Mouse (Mus musculus) kidney, adult 2 months (tissue): ENCODE measurements around the gene Fam126a. TPM values are rescaled to one million over a fixed set of nuclear protein-coding genes. Genes with fewer than 3 reads are reported as not detected.

Source experiments
- DNase-seq: peaks from one replicate; pipeline ENCODE4 v3.0.0; 2021
- H3K27ac ChIP-seq: fragments of 200-500 bp; 2 replicates; pipeline ENCODE4 v1.5.1; 2012; ENCODE audit warnings: low read depth, low read length, control low read depth, inconsistent platforms; ENCODE audit not compliant: insufficient read depth
- H3K27me3 ChIP-seq: fragments of 200-500 bp; replicated peaks from 2 replicates; pipeline ENCODE4 v1.6.1; 2012; ENCODE audit warnings: mild to moderate bottlenecking, moderate library complexity, low read length, inconsistent platforms; ENCODE audit not compliant: control insufficient read depth, insufficient read depth
- H3K36me3 ChIP-seq: fragments of 200-500 bp; 2 replicates; pipeline ENCODE4 v1.6.1; 2012; ENCODE audit warnings: mild to moderate bottlenecking, moderate library complexity, low read length, inconsistent platforms; ENCODE audit not compliant: control insufficient read depth, insufficient read depth
- H3K4me1 ChIP-seq: fragments of 200-500 bp; 2 replicates; pipeline ENCODE4 v1.6.1; 2011; ENCODE audit warnings: low read length; ENCODE audit not compliant: control insufficient read depth, insufficient read depth
- H3K4me3 ChIP-seq: fragments of 200-500 bp; 2 replicates; pipeline ENCODE4 v1.5.1; 2011; ENCODE audit warnings: mild to moderate bottlenecking, low read depth, low read length, control low read depth; ENCODE audit not compliant: insufficient read depth
- CTCF ChIP-seq: fragments of 200-500 bp; conservative IDR thresholded peaks from 2 replicates; pipeline ENCODE4 v1.5.1; 2011; ENCODE audit warnings: low read depth, mild to moderate bottlenecking, control low read depth, low read length, moderate library complexity, mixed read lengths; ENCODE audit not compliant: insufficient read depth, insufficient read length
- POLR2A ChIP-seq: fragments of 200-500 bp; IDR thresholded peaks from one replicate; pipeline ENCODE4 v1.6.1; 2011; ENCODE audit warnings: low read depth, low read length, control low read depth
- WGBS: fragments of 180-500 bp; shearing (Covaris S2); methylation state at CpG from one replicate; pipeline ENCODE4 v1.1.7; 2018; 5-methylcytosine and 5-hydroxymethylcytosine counted together
- polyA plus RNA-seq: library from polyadenylated mRNA; depleted of rRNA; stranded (reverse); fragments of >200 nt; gene quantifications from 2 replicates; pipeline ENCODE4 v1.2.3, GENCODE M21; 2012; rRNA removed

Fam126a gene
- 3.2 and 4.4 TPM in 2 replicates for polyA plus RNA-seq

GRCm38 (mm10) chr5:24030579-24030969 is at the start of gene Fam126a:
TSS of gene Fam126a (minus strand) at chr5:24030690.
- Histone ChIP-seq H3K4me3 (peak within 1 kb of the TSS; percentile 87), H3K4me1 (no peaks in the 10 kb centered on the region; the same call in 1 of the 2 replicates), H3K36me3 (no peaks in the 10 kb centered on the region), H3K27ac (0 out of 2 replicates have a peak within 1 kb of the TSS, but pooled peaks have one; percentile 24), H3K27me3 (no peaks in the 10 kb centered on the region)
- 1% methylated on average over 16 of the region's 16 CpGs for WGBS
- TF ChIP-seq POLR2A (peak; percentile 48), CTCF (no peak)
- peak; percentile 97 for DNase-seq

- H3K27ac ChIP-seq = no peak overlapping the region
- 90% methylated on average over 7 of the region's 7 CpGs for WGBS
- no peaks in the 10 kb centered on the region for H3K27me3 ChIP-seq
- no peak for DNase-seq
- no peak overlapping the region for H3K4me3 ChIP-seq
- no peaks in the 10 kb centered on the region for H3K36me3 ChIP-seq
- TF ChIP-seq CTCF (0 out of 2 replicates have a peak, but pooled peaks have one; percentile 10), POLR2A (no peak)
- no peaks in the 10 kb centered on the region for H3K4me1 ChIP-seq
Observed at GRCm38 (mm10) chr5:24078420-24079179, 48.1 kb upstream of the Fam126a start.

- H3K27me3 ChIP-seq = no peaks in the 10 kb centered on the region
- no peak overlapping the region for H3K27ac ChIP-seq
- no peak for DNase-seq
- no peaks in the 10 kb centered on the region for H3K36me3 ChIP-seq
- WGBS = 16% methylated on average over 7 of the region's 7 CpGs
- H3K4me3 ChIP-seq = peak overlapping the region; percentile 0; the same call in 1 of the 2 replicates
- no peak for TF ChIP-seq CTCF
- TF ChIP-seq POLR2A = no peak
- no peaks in the 10 kb centered on the region for H3K4me1 ChIP-seq
Observed at GRCm38 (mm10) chr5:24077739-24078306, 47.3 kb upstream of the Fam126a start.

GRCm38 (mm10) chr5:24076986-24077718 is 46.7 kb upstream of the Fam126a start:
- no peaks in the 10 kb centered on the region for H3K36me3 ChIP-seq
- WGBS = under 1% methylated on average over 15 of the region's 15 CpGs
- H3K4me3 ChIP-seq = peak overlapping the region; percentile 0; the same call in 1 of the 2 replicates
- TF ChIP-seq CTCF (peak; percentile 67), POLR2A (no peak)
- DNase-seq = peak; percentile 82
- H3K27ac ChIP-seq = no peak overlapping the region
- H3K4me1 ChIP-seq = no peaks in the 10 kb centered on the region
- no peaks in the 10 kb centered on the region for H3K27me3 ChIP-seq

- DNase-seq = no peak
- 62% methylated on average over 6 of the region's 6 CpGs for WGBS
- TF ChIP-seq POLR2A = no peak
- TF ChIP-seq CTCF = no peak
- Histone ChIP-seq H3K27ac (no peak overlapping the region), H3K4me3 (no peak overlapping the region), H3K36me3 (no peaks in the 10 kb centered on the region), H3K27me3 (no peaks in the 10 kb centered on the region), H3K4me1 (no peaks in the 10 kb centered on the region)
Observed at GRCm38 (mm10) chr5:24072031-24072430, 41.5 kb upstream of the Fam126a start.

GRCm38 (mm10) chr5:24068955-24069354 is 38.5 kb upstream of the Fam126a start:
- no peak for DNase-seq
- no peaks in the 10 kb centered on the region for H3K36me3 ChIP-seq
- no peak overlapping the region for H3K27ac ChIP-seq
- no peaks in the 10 kb centered on the region for H3K27me3 ChIP-seq
- H3K4me3 ChIP-seq = no peak overlapping the region
- H3K4me1 ChIP-seq = no peaks in the 10 kb centered on the region
- 69% methylated on average over 6 of the region's 6 CpGs for WGBS
- TF ChIP-seq POLR2A = no peak
- TF ChIP-seq CTCF = no peak

- Histone ChIP-seq H3K27ac (no peak overlapping the region), H3K4me1 (no peaks in the 10 kb centered on the region), H3K36me3 (no peaks in the 10 kb centered on the region), H3K27me3 (no peaks in the 10 kb centered on the region), H3K4me3 (no peak overlapping the region)
- DNase-seq = no peak
- TF ChIP-seq POLR2A (no peak), CTCF (no peak)
- 73% methylated on average over 4 of the region's 4 CpGs for WGBS
Observed at GRCm38 (mm10) chr5:24063545-24063944, 33.1 kb upstream of the Fam126a start.
